Comparison of ENCODE assay signal across 10 mouse cellular contexts in genomic region chr2:155802761-155803160, GRCm38 (mm10). TPM values are rescaled to one million over a fixed set of nuclear protein-coding genes. Genes with fewer than 3 reads are reported as not detected.
A peak's percentile ranks its signal among the peaks of the same experiment; 100 is the strongest.
DNase-seq lines count a peak whose midpoint lies in the region; ATAC-seq and TF ChIP-seq lines count a peak whose summit lies in the region.
"Had no signal": no experiment of that assay in that cellular context is flagged by ENCODE, and none has a peak within 500 bp of the region (broad histone marks: within the 10 kb centered on the region; RNA-seq: fewer than 3 reads in every experiment).

No protein-coding gene starts in this region.

- no peak overlapping the region for H3K4me2 ChIP-seq in kidney, postnatal 0 days (ENCODE audit: low read length)
- no peak overlapping the region for H3K4me2 ChIP-seq in kidney, embryonic 15.5 days
- H3K4me2 ChIP-seq: limb, embryonic 12.5 days had no signal

- H3K27me3 ChIP-seq in kidney, postnatal 0 days (ENCODE audit: insufficient read depth, low read length): no peaks in the 10 kb centered on the region
- no peaks in the 10 kb centered on the region for H3K27me3 ChIP-seq in kidney, embryonic 15.5 days
- H3K27me3 ChIP-seq in E14TG2a.4 (ENCODE audit: insufficient read depth, low read length): peaks cover 27% of the 10 kb centered on the region

- no peak for DNase-seq in kidney, postnatal 0 days (ENCODE audit: low spot score)
- peak; percentile 54 for DNase-seq in A20 (ENCODE audit: low read depth, low spot score)
- DNase-seq in urinary bladder, postnatal 36 days (ENCODE audit: low spot score in 2 of 2): no peak
- DNase-seq in layer of hippocampus, adult 9-11 months: no peak
- DNase-seq: kidney, adult 18-20 months had no signal

- no peak overlapping the region for H3K27ac ChIP-seq in kidney, postnatal 0 days
- H3K27ac ChIP-seq in kidney, embryonic 15.5 days: no peak overlapping the region
- no peak overlapping the region for H3K27ac ChIP-seq in embryonic fibroblast, embryonic 13.5 days (ENCODE audit: insufficient read depth, low read length)
- H3K27ac ChIP-seq: limb, embryonic 12.5 days had no signal

- ATAC-seq in kidney, postnatal 0 days (replicated peaks; ENCODE audit: low FRiP score, low read depth): no peak
- no peak for ATAC-seq in kidney, embryonic 15.5 days (replicated peaks; ENCODE audit: low FRiP score)
- ATAC-seq: midbrain, embryonic 16.5 days had no signal

- no peak overlapping the region for H3K9ac ChIP-seq in kidney, postnatal 0 days (ENCODE audit: low read depth, low read length)
- H3K9ac ChIP-seq in kidney, embryonic 15.5 days: no peak overlapping the region
- H3K9ac ChIP-seq: limb, embryonic 12.5 days had no signal

- WGBS in kidney, postnatal 0 days: 58% methylated on average over 3 of the region's 3 CpGs
- WGBS in kidney, embryonic 15.5 days: 67% methylated on average over 3 of the region's 3 CpGs

- H3K36me3 ChIP-seq in kidney, postnatal 0 days (ENCODE audit: insufficient read depth, low read length): no peaks in the 10 kb centered on the region
- H3K36me3 ChIP-seq in kidney, embryonic 15.5 days: no peaks in the 10 kb centered on the region
- H3K36me3 ChIP-seq in E14TG2a.4 (ENCODE audit: insufficient read depth, low read length): no peaks in the 10 kb centered on the region
- H3K36me3 ChIP-seq: limb, embryonic 12.5 days had no signal

- H3K4me1 ChIP-seq in kidney, postnatal 0 days (replicated peaks; ENCODE audit: insufficient read depth, low read length): no peaks in the 10 kb centered on the region
- no peaks in the 10 kb centered on the region for H3K4me1 ChIP-seq in kidney, embryonic 15.5 days
- no peaks in the 10 kb centered on the region for H3K4me1 ChIP-seq in E14TG2a.4 (replicated peaks; ENCODE audit: low read depth, low read length)
- H3K4me1 ChIP-seq in embryonic fibroblast, embryonic 13.5 days (ENCODE audit: control insufficient read depth, insufficient read depth, low read length): no peaks in the 10 kb centered on the region
- H3K4me1 ChIP-seq: limb, embryonic 12.5 days had no signal

- no peak for TF ChIP-seq POLR2A in embryonic fibroblast, embryonic 13.5 days (IDR thresholded peaks at IDR 0.05; ENCODE audit: low read depth, low read length)

- peak; percentile 44 for TF ChIP-seq CTCF in kidney, postnatal 0 days (IDR thresholded peaks at IDR 0.05; ENCODE audit: low read depth)
- TF ChIP-seq CTCF in E14TG2a.4 (conservative IDR thresholded peaks at IDR 0.05; ENCODE audit: low read length): peak; percentile 59
- 0 out of 2 replicates have a peak, but pooled peaks have one; percentile 11 for TF ChIP-seq CTCF in embryonic fibroblast, embryonic 13.5 days (IDR thresholded peaks at IDR 0.05; ENCODE audit: borderline replicate concordance, insufficient read depth, low read length)

- no peak overlapping the region for H3K4me3 ChIP-seq in kidney, postnatal 0 days (replicated peaks; ENCODE audit: low read depth, low read length)
- no peak overlapping the region for H3K4me3 ChIP-seq in kidney, embryonic 15.5 days (replicated peaks)
- no peak overlapping the region for H3K4me3 ChIP-seq in E14TG2a.4 (replicated peaks; ENCODE audit: low read length)
- no peak overlapping the region for H3K4me3 ChIP-seq in embryonic fibroblast, embryonic 13.5 days (ENCODE audit: insufficient read depth, low read length)
- H3K4me3 ChIP-seq: limb, embryonic 12.5 days had no signal

- no peaks in the 10 kb centered on the region for H3K9me3 ChIP-seq in kidney, postnatal 0 days (replicated peaks; ENCODE audit: low read length)
- no peaks in the 10 kb centered on the region for H3K9me3 ChIP-seq in kidney, embryonic 15.5 days (replicated peaks)
- no peaks in the 10 kb centered on the region for H3K9me3 ChIP-seq in E14TG2a.4 (ENCODE audit: low read length)
- H3K9me3 ChIP-seq: limb, embryonic 12.5 days had no signal

RNA-seq across cellular contexts. Expression of gene BC029722, which starts 16.5 kb away (rescaled TPM):
- polyA plus RNA-seq in kidney, postnatal 0 days (2015; fragmentation: Nextera tagmentation; extraction: Ambion mirVana): 28.4 and 29.5 TPM in 2 replicates
- 14.5 and 18.1 TPM in 2 replicates for polyA plus RNA-seq in kidney, embryonic 15.5 days (2015; fragmentation: Nextera tagmentation; extraction: Ambion mirVana)
- 35.2 and 46.7 TPM in 2 replicates for polyA plus RNA-seq in embryonic fibroblast, embryonic 13.5 days (2011; ENCODE audit: insufficient read length, low read depth, missing spikeins)

RNA-seq across cellular contexts. Expression of gene Eif6, which starts 24.0 kb away (rescaled TPM):
- polyA plus RNA-seq in kidney, postnatal 0 days (2015; fragmentation: Nextera tagmentation; extraction: Ambion mirVana): 207 and 220 TPM in 2 replicates
- 204 and 210 TPM in 2 replicates for polyA plus RNA-seq in kidney, embryonic 15.5 days (2015; fragmentation: Nextera tagmentation; extraction: Ambion mirVana)
- polyA plus RNA-seq in embryonic fibroblast, embryonic 13.5 days (2011; ENCODE audit: insufficient read length, low read depth, missing spikeins): 131 and 133 TPM in 2 replicates

RNA-seq across cellular contexts. Expression of gene Mmp24, which starts 27.6 kb away (rescaled TPM):
- 0.03 and 0.08 TPM in 2 replicates for polyA plus RNA-seq in kidney, postnatal 0 days (2015; fragmentation: Nextera tagmentation; extraction: Ambion mirVana)
- polyA plus RNA-seq in kidney, embryonic 15.5 days (2015; fragmentation: Nextera tagmentation; extraction: Ambion mirVana): 0.14 and 0.16 TPM in 2 replicates
- polyA plus RNA-seq in embryonic fibroblast, embryonic 13.5 days (2011; ENCODE audit: insufficient read length, low read depth, missing spikeins): 0.16 TPM in 1 of 2 replicates, not detected in the other

RNA-seq across cellular contexts. Expression of gene Fam83c, which starts 31.9 kb away (rescaled TPM):
- polyA plus RNA-seq in kidney, postnatal 0 days (2015; fragmentation: Nextera tagmentation; extraction: Ambion mirVana): 0.07 and 0.10 TPM in 2 replicates
- polyA plus RNA-seq in kidney, embryonic 15.5 days (2015; fragmentation: Nextera tagmentation; extraction: Ambion mirVana): 0.15 and 0.19 TPM in 2 replicates
- polyA plus RNA-seq in embryonic fibroblast, embryonic 13.5 days (2011; ENCODE audit: insufficient read length, low read depth, missing spikeins): not detected in 2 replicates

RNA-seq across cellular contexts. Expression of gene Procr, which starts 51.8 kb away (rescaled TPM):
- polyA plus RNA-seq in kidney, postnatal 0 days (2015; fragmentation: Nextera tagmentation; extraction: Ambion mirVana): 6.9 and 7.6 TPM in 2 replicates
- polyA plus RNA-seq in kidney, embryonic 15.5 days (2015; fragmentation: Nextera tagmentation; extraction: Ambion mirVana): 11.1 and 12.3 TPM in 2 replicates
- 11.6 and 28.2 TPM in 2 replicates for polyA plus RNA-seq in embryonic fibroblast, embryonic 13.5 days (2011; ENCODE audit: insufficient read length, low read depth, missing spikeins)
